Comparison of ENCODE assay signal across 22 mouse cellular contexts in the genomic region with DNA sequence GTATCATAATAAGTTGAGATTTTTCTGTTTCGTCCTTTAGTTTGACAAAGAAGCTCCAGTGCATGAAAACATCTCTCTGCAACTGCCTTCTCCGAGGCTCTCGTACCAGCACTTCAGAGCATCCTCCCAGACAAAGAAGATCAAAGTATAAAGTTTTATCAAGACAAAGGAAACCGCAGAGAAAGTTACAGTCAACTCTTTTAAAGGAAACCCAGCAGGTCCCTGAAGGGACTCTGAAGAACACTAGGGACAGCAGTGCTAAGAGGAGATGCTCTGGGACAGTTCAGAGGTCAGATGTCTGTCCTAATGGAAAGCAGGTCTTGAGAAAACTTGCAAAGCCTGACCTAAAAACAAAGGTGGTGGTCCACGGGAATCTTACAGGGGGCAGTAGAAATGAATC. TPM values are rescaled to one million over a fixed set of nuclear protein-coding genes. Genes with fewer than 3 reads are reported as not detected.
"Had no signal": no experiment of that assay in that cellular context is flagged by ENCODE, and none has a peak within 500 bp of the region (broad histone marks: within the 10 kb centered on the region; RNA-seq: fewer than 3 reads in every experiment).

No protein-coding gene starts in this region.

- H3K27me3 ChIP-seq: limb, embryonic 12.5 days; limb, embryonic 15.5 days; liver, embryonic 12.5 days; liver, embryonic 15.5 days; midbrain, embryonic 12.5 days; midbrain, embryonic 15.5 days; neural tube, embryonic 13.5 days had no signal

- H3K4me1 ChIP-seq: limb, embryonic 12.5 days; limb, embryonic 15.5 days; liver, embryonic 12.5 days; midbrain, embryonic 12.5 days; midbrain, embryonic 15.5 days; neural tube, embryonic 13.5 days had no signal

- H3K4me2 ChIP-seq: limb, embryonic 12.5 days; limb, embryonic 15.5 days; liver, embryonic 12.5 days; liver, embryonic 15.5 days; midbrain, embryonic 12.5 days; midbrain, embryonic 15.5 days; neural tube, embryonic 13.5 days had no signal

- H3K27ac ChIP-seq: limb, embryonic 12.5 days; limb, embryonic 15.5 days; liver, embryonic 12.5 days; liver, embryonic 15.5 days; macrophage; midbrain, embryonic 12.5 days; midbrain, embryonic 15.5 days; neural tube, embryonic 13.5 days; stomach, postnatal 0 days had no signal

- ATAC-seq: liver, embryonic 12.5 days had no signal

- H3K9ac ChIP-seq: limb, embryonic 12.5 days; limb, embryonic 15.5 days; liver, embryonic 12.5 days; liver, embryonic 15.5 days; midbrain, embryonic 12.5 days; midbrain, embryonic 15.5 days; neural tube, embryonic 13.5 days had no signal

- DNase-seq: kidney, adult 18-20 months; kidney, adult 9 months; kidney, postnatal 14 days; kidney, postnatal 4 days; left cerebral cortex, postnatal 4 days; lung, adult 2 months; lung, postnatal 14 days; right cerebral cortex, adult 18-20 months; right cerebral cortex, postnatal 14 days; right cerebral cortex, postnatal 4 days; thymus, adult 2 months; thymus, postnatal 14 days; thymus, postnatal 4 days had no signal

- H3K4me3 ChIP-seq: limb, embryonic 12.5 days; limb, embryonic 15.5 days; liver, embryonic 12.5 days; liver, embryonic 15.5 days; midbrain, embryonic 12.5 days; midbrain, embryonic 15.5 days; neural tube, embryonic 13.5 days had no signal

- H3K9me3 ChIP-seq: limb, embryonic 12.5 days; limb, embryonic 15.5 days; liver, embryonic 12.5 days; liver, embryonic 15.5 days; midbrain, embryonic 12.5 days; midbrain, embryonic 15.5 days; neural tube, embryonic 13.5 days had no signal

RNA-seq across cellular contexts. Expression of a gene that starts 29.9 kb away (rescaled TPM):
- total RNA-seq: left cerebral cortex, postnatal 4 days had no signal
